Mouse (Mus musculus) frontal cortex, adult (tissue): Measurements from ENCODE around the gene Klk1b4.
"Not testable (repeated sequence)": the region's sequence is repeated elsewhere in the genome, so short reads cannot be mapped to it uniquely, and the experiment has no call there.

Experiments used
- ATAC-seq: cut with Nextera tagmentation; 2 replicates; pipeline ENCODE4 v1.9.2; 2017; ENCODE audit warnings: mild to moderate bottlenecking, moderate library complexity, mixed read lengths; ENCODE audit not compliant: low TSS enrichment

Klk1b4 gene

DNA sequence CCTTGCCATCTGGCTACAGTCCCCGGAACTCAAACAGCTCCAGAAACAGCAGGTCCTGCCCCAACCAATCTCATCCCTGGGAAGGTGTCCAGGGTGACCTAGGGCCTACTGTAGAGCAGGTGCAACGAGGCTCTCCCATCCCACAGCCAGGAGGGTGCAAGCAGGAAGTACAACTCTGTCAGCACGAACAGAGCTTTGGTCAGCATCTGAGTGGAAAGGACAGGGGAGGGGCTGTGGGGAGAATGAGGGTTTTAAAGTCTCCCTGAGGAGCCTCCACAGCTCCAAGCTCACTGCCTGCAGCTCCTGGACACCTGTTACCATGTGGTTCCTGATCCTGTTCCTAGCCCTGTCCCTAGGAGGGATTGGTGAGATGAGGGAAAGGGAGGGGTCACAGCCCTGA, at the start of gene Klk1b4:
Gene Klk1b4, plus strand, starts transcription at position 301 of the 400 bp plus-strand sequence.
- not testable (repeated sequence) for ATAC-seq

DNA sequence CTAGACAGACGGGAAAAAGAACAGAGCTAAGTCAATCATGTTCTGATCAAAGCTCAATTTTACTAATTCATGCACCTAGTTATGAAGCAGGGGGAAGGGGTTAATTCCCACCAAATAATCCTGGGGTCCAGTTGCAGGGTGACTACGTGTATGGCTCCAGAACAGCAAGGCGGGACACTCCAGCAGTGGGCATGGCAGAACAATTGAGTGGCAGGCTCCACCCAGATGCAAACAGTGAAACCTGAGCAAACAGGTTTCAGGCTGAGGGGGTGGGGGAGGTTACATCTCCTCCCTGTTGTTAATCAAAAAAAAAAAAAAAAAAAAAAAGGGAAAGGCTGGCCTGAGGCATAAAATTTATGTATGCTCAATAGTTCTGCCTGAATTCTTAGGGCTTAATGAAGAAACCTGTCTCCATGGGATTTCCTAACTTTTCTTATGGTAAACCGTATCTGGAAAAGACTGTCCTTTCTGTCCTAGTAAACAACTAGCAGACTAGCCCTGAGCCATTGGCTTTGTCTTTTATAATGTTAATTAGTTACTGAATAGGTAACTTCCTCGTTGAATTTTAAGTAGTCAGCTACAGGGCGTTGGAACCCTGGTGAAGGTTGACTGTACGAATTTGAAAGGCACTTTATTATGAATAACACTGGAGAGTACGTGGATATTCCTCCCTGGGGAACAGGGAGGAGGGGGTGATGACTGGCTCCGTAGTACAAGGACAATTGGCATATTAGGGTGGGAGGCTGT, 27.8 kb upstream of the Klk1b4 start:
- ATAC-seq: no peak

DNA sequence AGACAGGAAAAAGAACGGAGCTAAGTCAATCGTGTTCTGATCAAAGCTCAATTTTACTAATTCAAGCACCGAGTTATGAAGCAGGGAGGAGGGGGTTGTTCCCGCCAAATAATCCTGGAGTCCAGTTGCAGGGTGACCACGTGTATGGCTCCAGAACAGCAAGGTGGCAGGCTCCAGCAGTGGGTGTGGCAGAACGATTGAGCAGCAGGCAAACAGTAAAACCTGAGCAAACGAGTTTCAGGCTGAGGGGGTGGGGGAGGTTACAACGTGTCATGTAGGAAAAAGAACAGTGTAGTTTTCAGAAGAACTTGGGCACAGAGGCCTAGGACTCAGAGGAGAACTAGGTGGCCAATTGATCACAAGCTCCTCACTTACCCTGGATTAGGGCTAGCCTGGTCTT, 20.7 kb upstream of the Klk1b4 start:
- ATAC-seq: not testable (repeated sequence)

DNA sequence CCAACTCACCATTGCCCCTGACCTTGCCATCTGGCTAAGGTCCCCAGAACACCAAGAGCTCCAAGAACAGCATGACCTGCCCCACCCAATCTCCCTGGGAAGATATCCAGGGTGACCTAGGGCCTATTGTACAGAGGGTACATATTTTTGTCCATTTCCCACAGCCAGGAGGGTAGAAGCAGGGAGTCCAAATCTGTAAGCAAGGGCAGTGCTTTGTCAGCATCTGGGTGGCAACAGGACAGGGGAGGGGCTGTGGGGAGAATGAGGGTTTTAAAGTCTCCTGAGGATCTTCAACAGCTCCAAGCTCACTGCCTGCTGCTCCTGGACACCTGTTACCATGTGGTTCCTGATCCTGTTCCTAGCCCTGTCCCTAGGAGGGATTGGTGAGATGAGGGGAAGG, 19.3 kb upstream of the Klk1b4 start, which contains the start of gene Klk1b24:
Gene Klk1b24, plus strand, starts transcription at position 301 of the 400 bp plus-strand sequence.
- not testable (repeated sequence) for ATAC-seq

DNA sequence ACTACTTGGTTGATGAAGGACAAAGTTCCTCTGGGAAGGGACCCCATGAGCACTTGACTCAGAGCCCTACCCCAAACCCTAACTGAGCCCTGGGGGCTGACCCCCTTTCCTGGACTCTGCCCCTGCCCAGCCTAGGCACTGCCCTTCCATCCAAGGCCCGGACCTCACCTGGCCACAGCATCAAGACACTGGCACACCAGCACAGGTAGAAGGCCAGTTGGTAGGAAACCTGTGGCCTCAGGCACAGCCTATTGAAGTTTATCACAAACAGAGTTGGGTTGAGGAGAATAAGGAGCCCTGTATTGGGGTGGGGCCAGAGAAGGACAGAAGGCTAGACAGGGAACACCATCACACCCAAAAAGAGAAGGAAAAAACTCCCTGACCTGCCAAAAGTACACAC, 13.8 kb upstream of the Klk1b4 start:
- ATAC-seq: not testable (repeated sequence)

DNA sequence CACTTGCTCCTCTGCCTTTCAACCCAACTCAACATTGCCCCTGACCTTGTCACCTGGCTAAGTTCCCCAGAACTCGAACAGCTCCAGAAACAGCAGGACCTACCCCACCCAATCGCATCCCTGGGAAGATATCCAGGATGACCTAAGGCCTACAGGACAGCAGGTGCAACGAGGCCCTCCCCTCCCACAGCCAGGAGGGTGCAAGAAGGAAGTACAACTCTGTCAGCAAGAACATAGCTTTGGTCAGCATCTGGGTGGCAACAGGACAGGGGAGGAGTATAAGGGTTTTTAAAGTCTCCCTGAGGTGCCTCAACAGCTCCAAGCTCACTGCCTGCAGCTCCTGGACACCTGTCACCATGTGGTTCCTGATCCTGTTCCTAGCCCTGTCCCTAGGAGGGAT, 9.3 kb upstream of the Klk1b4 start, which contains the start of gene Klk1b3:
Gene Klk1b3, plus strand, starts transcription at position 301 of the 400 bp plus-strand sequence.
- no peak for ATAC-seq

DNA sequence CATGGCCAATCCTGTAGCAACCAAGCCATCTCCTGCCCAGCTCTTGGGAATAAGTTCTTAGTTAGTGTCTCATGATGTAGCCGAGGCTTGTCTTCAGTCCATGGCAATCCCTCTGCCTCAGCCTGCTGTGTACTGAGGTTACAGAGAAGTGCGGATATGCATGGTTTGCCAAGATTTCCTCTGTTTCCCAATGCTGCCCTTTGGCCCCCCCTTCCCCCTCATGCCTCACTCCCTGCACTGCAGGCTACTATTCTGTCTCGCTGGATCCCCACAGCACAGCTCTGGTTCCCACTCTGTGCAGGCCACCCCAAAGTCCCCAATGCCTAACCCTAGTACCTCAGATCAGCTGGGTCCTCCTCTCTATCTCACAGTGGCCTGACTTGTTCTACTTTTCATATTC, 1.1 kb downstream of the Klk1b4 start:
- no peak for ATAC-seq

DNA sequence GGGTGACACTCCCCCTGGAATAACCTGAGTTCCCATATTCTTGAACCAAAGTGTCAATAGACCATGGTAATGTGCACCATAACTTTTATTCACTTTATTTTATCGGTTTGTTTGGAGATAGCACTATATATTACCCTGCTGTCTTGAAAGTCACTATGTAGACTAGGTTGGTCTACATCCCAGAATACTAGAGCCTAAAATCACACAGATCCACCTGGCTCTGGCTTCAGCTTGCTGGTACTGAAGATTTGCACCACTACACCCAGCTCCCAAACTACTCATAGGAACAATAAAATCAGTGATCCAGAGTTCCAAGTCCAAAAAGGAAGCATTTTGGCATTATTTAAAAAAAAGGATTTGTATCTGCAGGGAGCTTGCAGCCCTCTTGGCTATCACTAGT, 8.4 kb downstream of the Klk1b4 start, which contains the start of gene Klk1b5:
Gene Klk1b5, plus strand, starts transcription at position 301 of the 400 bp plus-strand sequence.
- ATAC-seq: no peak

DNA sequence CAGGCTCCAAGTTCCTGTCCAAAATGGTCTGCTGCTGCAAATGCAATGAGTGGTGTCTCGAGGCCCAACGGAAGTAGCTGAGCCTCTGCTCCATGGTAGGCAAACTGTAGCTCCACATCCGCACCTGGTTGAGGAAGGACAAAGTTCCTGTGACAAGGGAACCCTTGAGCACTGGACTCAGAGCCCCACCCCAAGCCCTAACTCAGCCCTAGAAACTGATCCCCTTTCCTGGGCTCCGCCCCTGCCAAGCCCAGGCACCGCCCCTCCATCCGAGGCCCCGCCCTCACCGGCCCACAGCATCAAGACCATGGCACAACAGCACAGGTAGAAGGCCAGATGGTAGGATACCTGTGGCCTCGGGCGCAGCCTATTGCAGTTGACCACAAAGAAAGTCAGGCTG, 14.4 kb downstream of the Klk1b4 start:
- ATAC-seq: not testable (repeated sequence)

DNA sequence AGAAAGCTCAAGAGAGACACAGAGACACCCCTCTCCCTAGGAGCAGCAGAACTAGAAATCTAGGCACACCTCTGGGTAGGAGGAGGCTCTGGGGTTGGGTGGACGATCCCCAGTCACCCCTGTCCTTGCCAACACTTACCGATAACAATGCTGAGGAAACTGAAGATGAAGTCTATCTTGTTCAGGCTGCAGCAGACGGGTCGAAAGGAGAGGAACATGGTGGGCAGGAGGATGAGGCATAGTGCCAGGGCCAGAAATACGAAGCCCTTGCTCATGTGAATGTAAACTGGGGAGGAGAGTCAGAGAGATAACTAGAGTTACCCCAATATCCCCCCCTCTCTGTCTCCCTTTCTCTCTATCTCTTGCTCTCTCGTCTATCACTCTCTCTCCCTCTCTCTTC, 15.1 kb downstream of the Klk1b4 start:
- not testable (repeated sequence) for ATAC-seq

DNA sequence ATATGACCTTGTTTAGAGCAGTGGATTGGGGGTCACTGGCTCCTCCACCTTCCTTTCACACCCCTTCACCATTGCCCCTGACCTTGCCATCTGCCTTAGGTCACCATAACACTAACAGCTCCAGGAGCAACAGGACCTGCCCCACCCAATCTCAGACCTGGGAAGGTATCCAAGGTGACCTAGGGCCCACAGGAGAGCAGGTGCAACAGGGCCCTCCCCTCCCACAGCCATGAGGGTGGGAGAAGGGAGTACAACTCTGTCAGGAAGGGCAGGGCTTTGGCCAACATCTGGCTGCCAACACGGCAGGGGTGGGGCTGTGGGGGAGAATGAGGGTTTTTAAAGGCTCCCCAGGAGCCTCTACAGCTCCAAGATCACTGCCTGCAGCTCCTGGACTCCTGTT, 17.8 kb downstream of the Klk1b4 start, which contains the start of gene Klk1:
Gene Klk1, plus strand, starts transcription at position 285 of the 400 bp plus-strand sequence.
- no peak for ATAC-seq

DNA sequence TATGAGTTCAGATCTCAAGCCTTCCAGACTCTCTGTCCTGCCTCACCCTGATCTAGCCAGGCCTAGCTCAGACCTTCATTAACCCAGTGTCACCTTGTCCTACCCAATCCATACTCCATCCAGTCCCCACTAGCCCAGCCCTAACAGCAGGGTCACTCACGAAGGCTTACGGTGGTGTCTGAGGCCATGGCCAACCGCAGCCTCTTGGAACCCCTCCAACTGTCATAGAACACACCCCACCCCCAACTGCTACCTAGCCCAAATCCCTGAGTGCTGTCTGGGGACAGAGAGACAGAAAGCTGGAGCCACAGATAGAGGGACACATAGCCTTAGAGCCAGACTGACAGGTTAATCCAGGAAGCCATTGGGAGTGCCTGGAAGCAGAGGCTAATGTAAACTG, 28.7 kb downstream of the Klk1b4 start, which contains the start of gene Gm36864:
Gene Gm36864, plus strand, starts transcription at position 269 of the 400 bp plus-strand sequence.
- ATAC-seq: no peak

DNA sequence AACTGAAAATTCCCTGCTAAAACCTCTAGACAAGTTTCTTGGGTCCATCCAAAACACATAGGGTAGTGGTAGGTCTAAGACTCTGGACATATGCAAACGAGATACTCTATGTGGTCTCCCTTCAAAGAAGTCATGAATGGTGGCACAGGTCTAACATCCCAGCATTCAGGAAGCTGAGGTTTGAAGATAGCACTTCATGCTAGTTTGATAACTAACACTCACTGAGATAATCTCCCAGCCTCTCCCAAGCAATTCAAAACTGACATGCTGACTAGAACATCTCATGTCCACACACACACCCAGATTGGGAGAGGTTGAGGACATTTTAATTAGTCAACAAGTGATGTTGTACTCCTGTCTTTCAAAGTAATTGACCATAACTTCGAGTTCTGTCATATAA, 32.7 kb downstream of the Klk1b4 start:
- no peak for ATAC-seq

DNA sequence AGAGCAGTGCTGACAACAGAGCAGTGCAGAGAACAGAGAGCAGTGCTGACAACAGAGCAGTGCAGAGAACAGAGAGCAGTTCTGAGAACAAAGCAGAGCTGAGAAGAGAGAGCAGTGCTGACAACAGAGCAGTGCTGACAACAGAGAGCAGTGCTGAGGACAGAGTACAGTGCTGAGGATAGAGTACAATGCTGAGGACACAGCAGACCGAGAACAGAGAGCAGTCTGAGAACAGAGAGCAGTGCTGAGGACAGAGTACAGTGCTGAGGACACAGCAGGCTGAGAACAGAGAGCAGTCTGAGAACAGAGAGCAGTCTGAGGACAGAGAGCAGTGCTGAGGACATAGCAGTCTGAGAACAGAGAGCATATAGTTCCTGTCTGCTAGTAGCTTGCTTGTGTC, 33.5 kb downstream of the Klk1b4 start:
- peak; percentile 23; the same call in 1 of the 2 replicates for ATAC-seq

DNA sequence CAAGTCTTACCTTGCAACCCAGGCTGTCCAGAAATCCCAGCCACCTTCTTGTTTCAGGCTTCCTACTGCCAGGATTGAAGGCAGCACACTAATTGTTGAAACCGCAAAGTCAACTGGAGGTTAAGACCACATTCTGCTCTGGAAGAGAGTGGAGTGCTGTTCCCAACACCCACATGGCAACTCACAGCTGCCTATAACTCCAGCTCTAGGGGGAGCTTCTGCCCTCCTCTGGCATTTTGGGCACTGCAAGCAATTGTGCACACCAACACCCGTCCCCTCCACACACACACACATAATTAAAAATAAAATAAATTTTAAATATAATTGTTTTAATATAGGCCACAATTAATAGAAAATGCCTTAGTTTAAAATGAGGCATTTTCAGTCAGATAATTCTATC, 33.9 kb downstream of the Klk1b4 start:
- ATAC-seq: peak; percentile 68; the same call in 1 of the 2 replicates

DNA sequence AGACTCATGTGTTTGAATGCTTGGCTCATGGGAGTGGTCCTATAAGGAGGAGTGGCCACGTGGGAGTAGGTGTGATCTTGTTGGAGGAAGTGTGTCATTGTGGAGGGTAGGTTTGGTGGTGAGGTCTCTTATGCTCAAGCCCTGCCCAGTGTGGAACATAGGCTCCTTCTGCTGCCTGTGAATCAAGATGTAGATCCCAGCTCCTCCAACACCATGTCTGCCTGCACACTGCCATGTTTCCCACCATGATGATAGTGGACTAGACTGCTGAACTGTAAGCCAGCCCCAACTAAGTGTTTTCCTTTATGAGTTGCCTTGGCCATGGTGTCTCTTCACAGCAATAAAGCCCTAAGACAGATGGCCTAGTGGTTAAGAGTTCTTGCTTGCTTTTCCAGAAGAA, 36.8 kb downstream of the Klk1b4 start:
- no peak for ATAC-seq

DNA sequence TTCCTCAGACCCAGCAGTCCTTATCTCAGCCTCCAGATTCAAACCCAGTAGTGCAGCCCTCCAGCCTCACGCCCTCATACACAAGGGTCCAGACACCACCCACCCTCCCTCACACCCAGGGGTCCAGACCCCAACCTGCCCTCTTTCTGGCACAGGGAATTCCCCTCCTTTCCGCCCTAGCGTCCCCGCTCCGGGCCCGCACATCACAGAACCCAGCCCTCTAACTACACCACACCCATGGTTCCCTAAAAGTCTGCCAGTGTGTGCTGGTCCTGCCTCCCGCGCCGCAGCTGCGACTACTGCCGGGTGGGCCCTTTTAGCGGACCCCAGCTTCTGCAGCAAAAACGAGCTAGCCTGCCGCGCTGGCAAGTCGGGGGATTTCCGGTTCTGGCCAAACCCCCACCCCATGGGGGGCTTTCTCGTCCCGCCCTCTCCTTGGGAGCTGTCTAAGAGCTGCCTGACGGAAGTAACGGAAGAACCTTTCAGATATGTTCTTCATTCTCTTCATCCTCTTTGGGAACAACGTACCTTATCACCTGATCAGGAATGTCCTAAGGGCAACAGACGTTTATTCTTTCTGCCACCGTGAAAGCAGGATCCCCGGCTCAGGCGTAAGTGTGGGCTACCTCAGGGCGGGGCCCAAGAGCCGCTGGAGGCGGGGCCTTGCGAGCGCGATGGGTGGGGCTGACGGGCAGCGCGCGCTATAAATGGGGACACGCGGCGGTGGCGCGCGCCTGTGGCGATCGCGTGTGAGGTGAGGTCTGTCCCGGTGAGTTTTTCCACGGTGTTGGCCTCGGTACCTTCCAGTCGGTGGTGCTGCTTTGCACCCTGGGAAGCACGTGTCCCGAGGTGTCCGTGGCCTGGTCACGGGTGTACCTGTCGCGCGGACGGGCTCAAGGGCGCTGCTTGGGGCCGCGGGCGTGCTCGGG, 39.1 kb downstream of the Klk1b4 start, which contains the start of the genes 1700028J19Rik and 2410002F23Rik:
Gene 1700028J19Rik, minus strand, starts transcription at position 641 of the 929 bp plus-strand sequence.
Gene 2410002F23Rik, plus strand, starts transcription at position 668 of the 929 bp plus-strand sequence.
- peak; percentile 87 for ATAC-seq

DNA sequence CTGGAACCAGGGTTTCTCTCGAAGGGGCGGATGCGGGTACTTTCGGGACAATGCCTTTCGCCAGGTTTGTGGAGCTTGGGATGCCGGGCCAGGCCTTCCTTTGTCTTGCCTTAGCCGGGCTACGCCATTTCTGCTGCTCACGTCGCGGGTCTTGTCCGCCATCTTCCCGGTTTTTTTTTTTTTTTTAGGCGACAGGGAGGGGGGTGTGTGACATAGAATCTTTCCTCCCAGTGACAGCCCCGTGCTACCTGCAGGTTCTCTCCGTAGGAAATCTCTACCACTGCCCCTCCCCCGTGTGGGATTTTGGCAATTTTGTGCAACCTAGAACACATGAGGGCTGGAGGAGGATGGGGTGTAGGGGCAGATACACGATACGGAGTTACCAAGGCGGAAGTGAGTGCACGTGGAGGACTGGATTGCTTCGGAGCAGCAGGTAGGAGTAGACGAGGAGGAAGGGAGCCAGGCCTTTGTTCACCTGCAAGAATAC, 39.8 kb downstream of the Klk1b4 start:
- peak; percentile 29; the same call in 1 of the 2 replicates for ATAC-seq

DNA sequence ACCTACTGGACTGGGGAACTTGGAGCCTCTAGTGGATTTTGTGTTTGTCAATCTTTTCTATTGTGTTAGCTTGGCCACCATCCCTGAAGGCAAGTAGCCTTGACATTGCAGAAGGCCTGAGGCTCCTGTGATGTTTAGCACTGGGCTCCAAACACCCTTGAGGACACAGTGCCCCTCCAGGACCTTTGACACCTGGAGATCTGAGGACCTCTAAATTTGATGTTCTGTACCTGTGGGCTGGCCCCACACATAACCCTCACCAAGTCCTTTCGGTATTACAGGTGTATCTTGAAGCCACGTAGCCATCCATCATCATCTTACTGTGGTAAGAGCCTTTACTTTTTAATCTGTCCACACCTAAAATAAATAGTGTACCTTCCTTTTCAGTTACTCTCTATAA, 40.7 kb downstream of the Klk1b4 start:
- no peak for ATAC-seq

DNA sequence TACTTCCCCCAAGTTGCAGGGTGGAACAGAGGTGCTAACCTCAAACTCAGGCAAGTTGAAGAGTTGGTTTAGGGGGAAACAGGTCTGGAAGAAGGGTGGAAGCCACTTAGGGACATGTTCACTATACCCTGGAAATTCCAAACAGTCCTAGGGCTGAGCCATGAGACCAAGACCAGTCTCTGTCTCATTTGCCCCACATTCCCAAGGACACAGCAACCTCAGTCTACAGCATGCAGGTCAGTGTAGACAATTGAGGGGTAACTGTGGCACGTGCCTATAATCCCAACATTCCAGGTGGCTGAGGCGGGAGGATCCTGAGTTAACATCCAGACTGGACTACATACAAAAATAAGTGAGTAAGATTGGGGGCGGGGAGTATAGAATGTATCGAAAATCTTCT, 42.0 kb downstream of the Klk1b4 start:
- no peak for ATAC-seq

DNA sequence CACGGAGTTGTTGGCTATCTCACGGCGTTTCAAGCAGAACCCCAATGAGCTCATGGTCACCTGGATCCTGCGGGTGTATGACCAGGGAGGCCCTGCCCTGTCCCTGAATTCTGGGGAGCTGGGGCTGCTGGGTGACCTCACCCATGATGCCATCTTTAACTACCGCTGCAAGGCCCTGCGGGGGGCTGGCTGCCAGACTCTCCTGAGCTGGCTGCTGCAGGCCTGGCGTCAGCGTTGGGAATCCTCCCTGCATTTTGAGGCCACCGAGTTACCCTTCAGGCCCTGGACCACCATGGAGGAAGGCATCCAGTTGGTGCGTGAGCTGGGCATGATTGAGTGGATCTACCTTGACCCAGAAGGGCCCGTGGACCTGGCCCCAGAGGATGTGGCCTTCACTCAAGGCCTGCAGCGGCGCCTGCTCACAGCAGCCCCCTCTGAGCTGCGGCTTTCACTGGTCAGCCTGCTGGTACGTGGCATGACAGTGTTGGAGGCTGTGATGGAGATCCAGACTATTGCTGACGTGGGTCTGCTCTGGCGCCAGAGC, 43.6 kb downstream of the Klk1b4 start:
- not testable (repeated sequence) for ATAC-seq
